Mouse (Mus musculus) kidney, adult 2 months (tissue): Measurements from ENCODE around the gene Mrps18b.

Source experiments
- CTCF ChIP-seq: fragments of 200-500 bp; conservative IDR thresholded peaks from 2 replicates; pipeline ENCODE4 v1.5.1; 2011; ENCODE audit warnings: low read depth, mild to moderate bottlenecking, control low read depth, low read length, moderate library complexity, mixed read lengths; ENCODE audit not compliant: insufficient read depth, insufficient read length
- POLR2A ChIP-seq: fragments of 200-500 bp; IDR thresholded peaks from one replicate; pipeline ENCODE4 v1.6.1; 2011; ENCODE audit warnings: low read depth, low read length, control low read depth

DNA sequence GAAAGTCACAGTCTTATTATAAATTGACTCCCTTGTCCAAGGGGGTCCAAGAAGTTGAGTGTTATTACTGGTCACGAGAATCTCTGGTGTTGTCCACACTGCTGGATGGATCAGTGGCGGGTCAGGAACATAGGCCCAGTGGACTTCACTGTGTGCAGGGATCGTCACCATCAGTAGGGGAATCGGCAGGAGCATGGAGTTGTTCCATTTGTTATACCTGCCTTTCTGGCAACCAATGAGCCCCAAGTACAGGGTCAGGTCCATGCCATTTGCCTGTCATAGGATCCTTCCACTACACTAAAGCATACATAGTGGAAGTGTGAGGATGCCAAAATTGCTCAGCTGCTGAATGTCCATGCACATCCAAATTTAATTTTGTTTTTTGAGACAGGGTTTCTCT is 16.4 kb upstream of the Mrps18b start:
- TF ChIP-seq CTCF (no peak), POLR2A (no peak)
